In the genomic region with DNA sequence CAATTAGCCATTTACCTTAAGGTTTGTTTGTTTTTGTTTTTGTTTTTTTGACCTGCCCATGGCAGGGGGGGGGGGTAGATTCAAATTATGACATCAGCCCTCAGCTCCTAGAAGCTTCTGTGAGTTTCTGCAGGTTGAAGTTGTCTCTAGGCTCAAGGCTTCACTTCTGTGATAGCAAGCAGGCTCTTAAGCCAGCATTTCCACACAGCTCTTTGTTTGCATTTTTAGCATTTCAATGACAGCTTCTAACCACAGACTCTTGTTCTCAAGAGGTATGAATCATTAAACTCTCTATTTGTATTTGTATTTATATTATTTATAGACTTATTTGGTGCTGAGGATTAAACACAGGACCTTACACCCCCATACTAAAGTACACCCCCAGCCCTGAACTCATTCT, we compare ENCODE assay signal across 22 mouse cellular contexts. TPM values are rescaled to one million over a fixed set of nuclear protein-coding genes. Genes with fewer than 3 reads are reported as not detected.
A peak's percentile ranks its signal among the peaks of the same experiment; 100 is the strongest.
DNase-seq lines count a peak whose midpoint lies in the region; ATAC-seq and TF ChIP-seq lines count a peak whose summit lies in the region.
"Had no signal": no experiment of that assay in that cellular context is flagged by ENCODE, and none has a peak within 500 bp of the region (broad histone marks: within the 10 kb centered on the region; RNA-seq: fewer than 3 reads in every experiment).

No protein-coding gene starts in this region.

- no peak for TF ChIP-seq POLR2A in cerebellum, adult 2 months (IDR thresholded peaks at IDR 0.05; ENCODE audit: borderline replicate concordance, insufficient read depth, low read length)

- no peaks in the 10 kb centered on the region for H3K27me3 ChIP-seq in cerebellum, adult 2 months (ENCODE audit: control insufficient read depth, insufficient read depth, low read length)
- H3K27me3 ChIP-seq: CH12.LX; embryonic facial prominence, embryonic 12.5 days; embryonic facial prominence, embryonic 15.5 days; hindbrain, embryonic 12.5 days; hindbrain, embryonic 15.5 days had no signal

- H3K4me3 ChIP-seq in cerebellum, adult 2 months (replicated peaks; ENCODE audit: insufficient read depth, low read depth, low read length): no peak overlapping the region
- H3K4me3 ChIP-seq: embryonic facial prominence, embryonic 12.5 days; embryonic facial prominence, embryonic 15.5 days; gastrocnemius, adult 2 months; hindbrain, embryonic 12.5 days; hindbrain, embryonic 15.5 days had no signal

- peaks cover 27% of the 10 kb centered on the region for H3K4me1 ChIP-seq in cerebellum, adult 2 months (ENCODE audit: control insufficient read depth, insufficient read depth, low read length)
- H3K4me1 ChIP-seq: embryonic facial prominence, embryonic 12.5 days; embryonic facial prominence, embryonic 15.5 days; hindbrain, embryonic 12.5 days had no signal

- no peak for TF ChIP-seq CTCF in cerebellum, adult 2 months (IDR thresholded peaks at IDR 0.05; ENCODE audit: borderline replicate concordance, insufficient read depth, low read depth, low read length)

- H3K27ac ChIP-seq in cerebellum, adult 2 months (ENCODE audit: insufficient read depth, low read length): peak overlapping the region; percentile 91
- H3K27ac ChIP-seq: embryonic facial prominence, embryonic 12.5 days; embryonic facial prominence, embryonic 15.5 days; gastrocnemius, adult 2 months; hindbrain, embryonic 12.5 days; hindbrain, embryonic 15.5 days had no signal

- DNase-seq in cerebellum, adult 2 months: no peak
- peak; percentile 55 for DNase-seq in lung, postnatal 36 days
- no peak for DNase-seq in lung, postnatal 10 days
- DNase-seq in 3T3-L1 (ENCODE audit: low read depth, low spot score): peak; percentile 57
- no peak for DNase-seq in retina, embryonic 14.5 days (ENCODE audit: low spot score)
- DNase-seq: adrenal gland, adult 8-10 months; adrenal gland, postnatal 25 days; B cell, adult 2 months; cerebellum, adult 18-20 months; cerebellum, postnatal 25 days; forebrain, postnatal 0 days; gastrocnemius, adult 2 months; gastrocnemius, postnatal 14 days; heart, adult 11 months had no signal

- ATAC-seq in cerebellum, adult (ENCODE audit: insufficient number of reproducible peaks, low FRiP score, low TSS enrichment): no peak
- ATAC-seq: activated CD4-positive, CD25-positive, alpha-beta regulatory T cell, adult 4 months; forebrain, embryonic 14.5 days; forebrain, postnatal 0 days had no signal

RNA-seq across cellular contexts. Expression of a gene that starts 15.0 kb away (rescaled TPM):
- polyA plus RNA-seq in cerebellum, adult 2 months (2012; rRNA removed): 118 and 139 TPM in 2 replicates

Comparison
In these comparisons a context has a peak if more than half of its experiments do, and no peak if none do; other contexts are left out.
1. DNase-seq: peak in lung, postnatal 36 days (single experiment) and 3T3-L1 (single experiment); none in cerebellum, adult 2 months (0 of 2), lung, postnatal 10 days (single experiment) and retina, embryonic 14.5 days (single experiment).